Mouse (Mus musculus) CD4-positive, CD25-positive, alpha-beta regulatory T cell, adult 4 months (primary cell): Measurements from ENCODE around the gene Slc25a43. TPM values are rescaled to one million over a fixed set of nuclear protein-coding genes. Genes with fewer than 3 reads are reported as not detected.

Experiments
- ATAC-seq: one replicate; pipeline ENCODE4 v1.8.0; 2017
- polyA plus RNA-seq, 2 experiments: library from polyadenylated mRNA; unstranded; fragments of 100-300 nt; shearing (Covaris generic); gene quantifications; one replicate each; pipeline ENCODE4 v1.2.1; 2017

Gene Slc25a43
- polyA plus RNA-seq, 2 experiments from 2014 or later = 0.51 TPM; not detected in 1

GRCm38 (mm10) chrX:36825032-36825431 lies 81.6 kb downstream of the Slc25a43 start:
- ATAC-seq = no peak

Other genes starting within 250 kb of the Slc25a43 start
- gene Pgrmc1, start 145.5 kb upstream of the Slc25a43 start, polyA plus RNA-seq = 10 to 100 TPM; 57.8 to 64.4 TPM
- gene Akap17b, start 98.3 kb upstream of the Slc25a43 start, polyA plus RNA-seq = 1 to 10 TPM in 1 of 2 experiments, under 1 TPM in 1; 0.89 to 1.1 TPM
- 1,000 to 10,000 TPM; 1,213 to 1,312 TPM for gene Slc25a5, start 52.0 kb downstream of the Slc25a43 start, polyA plus RNA-seq
- gene Ube2a, start 130.2 kb downstream of the Slc25a43 start, polyA plus RNA-seq = 100 to 1,000 TPM; 110 to 131 TPM
- 10 to 100 TPM; 26.8 to 28.7 TPM for gene C330007P06Rik, start 130.5 kb downstream of the Slc25a43 start, polyA plus RNA-seq
- 1 to 10 TPM; 2.0 TPM for gene Nkrf, start 159.2 kb downstream of the Slc25a43 start, polyA plus RNA-seq
- gene Sept6, start 248.1 kb downstream of the Slc25a43 start, polyA plus RNA-seq = 100 to 1,000 TPM; 150 to 159 TPM